Mouse (Mus musculus) urinary bladder, adult 2 months (tissue): ENCODE results near the gene Mif4gd. TPM values are rescaled to one million over a fixed set of nuclear protein-coding genes. Genes with fewer than 3 reads are reported as not detected.
A peak's percentile ranks its signal among the peaks of the same experiment; 100 is the strongest.
"Not testable (repeated sequence)": the region's sequence is repeated elsewhere in the genome, so short reads cannot be mapped to it uniquely, and the experiment has no call there.

Source experiments
- DNase-seq: peaks from one replicate; pipeline ENCODE4 v3.0.0; 2022; ENCODE audit warnings: low spot score
- polyA plus RNA-seq: library from polyadenylated mRNA; depleted of rRNA; stranded (reverse); fragments of >200 nt; gene quantifications from 2 replicates; pipeline ENCODE4 v1.2.3, GENCODE M21; 2012; rRNA removed

Gene Mif4gd
- 79.9 and 89.7 TPM in 2 replicates for polyA plus RNA-seq

DNA sequence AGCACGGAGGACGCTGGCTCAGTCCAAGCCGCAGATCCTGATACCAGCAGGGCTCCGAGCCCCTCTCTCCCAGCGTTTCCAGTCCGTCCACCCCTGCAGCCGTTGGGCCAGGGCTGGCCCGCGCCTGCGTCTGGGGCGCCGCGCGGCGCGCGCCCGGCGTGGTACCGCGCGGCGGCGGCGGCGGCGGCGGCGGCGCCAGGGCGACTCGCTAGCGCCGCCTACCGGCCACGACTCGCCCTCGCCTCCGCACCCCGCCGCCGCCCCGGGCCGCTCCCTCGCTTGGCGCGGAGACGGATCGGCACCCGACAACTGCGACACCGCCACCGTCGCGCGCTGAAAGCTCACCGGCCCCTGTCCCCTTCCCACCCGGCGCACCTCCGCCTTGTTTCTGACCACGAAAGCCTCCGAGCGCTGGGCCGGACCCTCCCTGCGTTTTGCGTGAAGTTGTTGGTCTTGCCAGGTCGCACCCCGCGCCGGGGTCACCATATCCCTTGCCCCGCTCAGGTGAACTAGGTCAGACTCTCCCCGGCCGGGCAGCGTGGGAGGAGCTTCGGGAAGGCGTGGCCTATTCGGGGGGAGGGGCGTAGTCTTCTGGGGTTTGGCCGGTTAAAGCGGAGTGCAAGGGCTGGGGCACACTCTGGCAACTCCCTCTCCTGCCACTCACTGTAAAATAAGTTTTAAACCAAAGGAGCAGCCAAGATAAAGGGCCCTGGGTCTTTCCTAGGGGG lies at the start of gene Mif4gd:
Gene Mif4gd, minus strand, starts transcription at position 560 of the 728 bp plus-strand sequence.
- peak; percentile 93 for DNase-seq

DNA sequence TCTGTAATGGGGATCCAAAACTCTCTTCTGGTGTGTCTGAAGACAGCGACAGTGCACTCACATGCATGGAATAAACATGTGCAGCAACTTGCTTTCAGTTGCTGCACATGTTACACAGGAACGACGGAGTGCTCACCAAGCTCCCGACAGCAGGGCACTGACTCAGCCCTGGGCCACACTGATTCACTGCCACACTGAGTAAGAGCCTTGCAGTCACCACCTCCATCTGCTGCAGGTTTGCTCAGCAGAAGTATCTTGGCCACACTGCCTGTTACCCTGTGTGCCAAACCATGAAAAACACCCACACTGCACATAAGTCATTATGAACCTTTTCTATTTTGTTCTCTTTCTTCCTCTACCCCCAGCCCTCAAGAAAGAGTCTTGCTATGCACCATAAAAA lies 47.6 kb upstream of the Mif4gd start:
- no peak for DNase-seq

DNA sequence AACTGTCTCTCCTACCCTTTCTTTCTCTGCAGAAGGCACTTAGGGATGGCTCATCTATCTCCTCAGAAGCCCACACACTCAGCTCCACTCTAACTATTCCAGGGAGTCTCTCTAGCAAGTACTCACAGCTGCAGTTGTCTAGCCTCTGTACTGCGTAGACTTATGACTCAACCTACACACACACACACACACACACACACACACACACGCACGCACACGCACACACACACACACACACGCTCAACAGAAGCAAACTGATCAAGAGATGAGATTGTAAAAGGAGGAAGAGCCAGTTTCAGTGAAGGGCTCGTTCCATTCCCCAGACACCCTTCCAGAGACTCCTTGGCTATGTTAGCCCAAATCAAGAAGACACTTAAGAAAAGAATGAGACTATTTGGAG lies 45.8 kb upstream of the Mif4gd start:
- no peak for DNase-seq

DNA sequence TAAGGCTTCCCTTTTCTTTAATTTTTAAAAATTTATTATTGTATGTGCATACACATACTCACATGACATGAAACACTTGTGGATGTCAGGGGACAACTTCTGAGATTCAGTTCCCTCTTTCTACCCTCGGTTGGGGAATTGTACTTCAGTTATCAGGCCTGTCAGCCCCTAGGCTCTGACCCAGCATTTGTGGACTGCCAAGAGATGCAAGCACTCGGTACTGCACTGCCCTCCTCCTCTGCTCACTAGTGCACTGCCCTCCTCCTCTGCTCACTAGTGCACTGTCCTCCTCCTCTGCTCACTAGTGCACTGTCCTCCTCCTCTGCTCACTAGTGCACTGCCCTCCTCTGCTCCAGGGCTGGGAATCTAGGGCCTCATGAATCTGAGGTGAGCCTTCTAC lies 41.4 kb upstream of the Mif4gd start:
- no peak for DNase-seq

DNA sequence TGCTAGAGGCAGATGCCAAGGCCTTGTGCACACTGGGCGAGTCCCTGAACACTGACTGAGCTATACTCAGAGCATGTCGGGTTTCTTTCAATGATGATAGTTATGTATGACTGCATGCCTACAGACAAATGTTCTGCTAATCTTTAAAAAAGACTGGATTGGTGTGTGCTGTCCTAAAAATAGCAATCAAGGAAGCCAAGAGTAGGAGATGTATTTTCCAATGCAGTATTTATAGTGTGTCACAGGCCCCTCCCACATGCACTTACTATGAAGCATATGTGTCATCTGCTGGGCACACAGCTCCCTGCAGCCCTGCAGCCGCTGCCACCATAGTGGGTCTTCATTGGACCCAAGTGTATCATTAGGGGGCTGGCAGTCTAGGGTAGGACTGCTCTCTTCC lies 40.4 kb upstream of the Mif4gd start:
- no peak for DNase-seq

DNA sequence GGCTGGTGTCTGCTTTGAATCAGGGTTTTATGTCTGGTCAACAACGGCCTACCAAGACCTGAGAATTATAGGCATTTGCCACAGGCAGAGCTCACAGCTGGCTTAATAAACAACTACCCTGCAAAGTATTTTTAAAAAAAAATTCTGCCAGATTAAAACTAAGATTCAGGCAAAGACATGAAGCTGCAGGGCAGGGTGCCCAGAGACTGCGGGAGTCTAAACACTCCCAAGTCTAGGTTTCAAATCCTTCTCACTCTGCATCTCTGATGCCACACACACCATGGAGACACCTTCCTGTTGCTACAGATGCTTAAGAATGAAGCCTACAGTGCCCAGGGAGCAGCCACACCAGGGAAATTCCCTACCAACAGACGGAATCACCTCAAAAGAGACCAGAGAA lies 38.9 kb upstream of the Mif4gd start:
- no peak for DNase-seq

DNA sequence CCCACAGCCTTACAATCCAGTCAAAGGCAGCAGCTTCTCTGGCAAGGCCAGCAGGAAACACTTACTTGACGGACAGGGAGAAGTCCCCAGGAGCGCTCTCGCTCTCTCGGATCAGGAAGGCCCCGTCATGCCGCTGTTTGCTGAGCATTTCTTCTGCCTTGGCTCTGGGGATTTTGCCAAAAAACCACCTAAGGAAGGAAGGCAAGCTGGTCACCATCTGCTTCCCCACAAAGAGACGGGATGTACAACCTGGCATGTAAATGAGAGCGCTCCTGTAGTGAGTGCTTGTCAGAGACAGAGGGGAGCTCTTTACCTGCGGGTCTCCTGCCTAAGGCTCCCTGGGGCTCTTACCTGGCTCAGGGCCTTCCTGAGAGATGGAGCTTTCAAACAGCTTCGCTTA lies 36.9 kb upstream of the Mif4gd start:
- no peak for DNase-seq

DNA sequence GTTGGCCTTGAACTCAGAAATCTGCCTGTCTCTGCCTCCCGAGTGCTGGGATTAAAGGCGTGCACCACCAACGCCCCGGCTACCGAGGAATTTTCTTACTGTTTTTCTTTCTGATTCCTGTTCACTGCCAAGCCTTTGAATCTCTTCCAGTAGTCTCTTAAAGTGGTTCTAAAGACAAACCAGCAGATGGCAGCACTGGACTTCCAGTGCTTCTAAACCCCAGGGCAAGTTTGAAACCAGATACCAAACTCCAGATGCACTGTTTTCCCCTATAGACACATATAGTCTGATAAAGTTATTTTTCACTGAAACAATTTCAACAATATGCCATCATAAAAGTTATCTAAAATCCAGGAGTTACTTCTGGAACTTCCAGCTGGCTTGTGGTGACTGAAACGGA lies 34.7 kb upstream of the Mif4gd start:
- no peak for DNase-seq

DNA sequence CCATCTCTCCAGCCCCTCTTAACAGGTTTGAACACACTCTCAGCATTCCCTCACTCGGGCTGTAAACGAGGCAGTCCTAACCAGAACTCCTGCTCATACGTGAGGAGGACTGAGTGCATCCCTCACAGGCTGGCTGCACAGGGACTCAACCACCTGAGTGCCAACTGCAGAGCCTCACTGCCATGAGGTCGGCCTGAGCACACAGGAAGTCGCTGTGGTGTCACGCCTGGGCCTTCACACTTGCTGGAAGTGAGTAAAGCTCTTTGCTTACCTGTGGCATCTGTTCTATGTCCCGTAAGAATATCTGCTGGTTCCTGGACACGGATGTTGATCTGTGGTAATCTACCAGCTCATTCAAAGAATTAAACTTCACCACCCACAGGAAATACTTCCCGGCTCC lies 33.7 kb upstream of the Mif4gd start:
- DNase-seq, result no peak

DNA sequence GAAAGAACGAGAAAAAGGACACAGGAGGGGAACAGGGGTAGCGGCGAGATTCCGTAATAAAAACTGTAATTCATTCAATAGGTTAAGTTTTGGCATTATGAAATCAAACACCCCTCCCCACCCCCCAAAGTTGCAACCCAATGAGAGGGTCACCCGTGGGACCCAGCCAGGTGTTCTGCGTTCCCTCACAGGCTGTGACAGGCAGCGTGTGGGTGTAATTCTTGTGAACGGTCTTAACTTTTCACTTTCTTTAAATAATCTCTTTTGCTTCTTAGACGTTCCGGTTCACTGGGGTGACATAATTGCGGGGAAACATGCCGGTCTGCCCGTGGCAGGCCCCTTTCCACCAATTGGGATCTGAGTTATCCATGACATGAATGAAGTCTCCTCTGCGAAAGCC lies 32.7 kb upstream of the Mif4gd start:
- DNase-seq, result not testable (repeated sequence)

DNA sequence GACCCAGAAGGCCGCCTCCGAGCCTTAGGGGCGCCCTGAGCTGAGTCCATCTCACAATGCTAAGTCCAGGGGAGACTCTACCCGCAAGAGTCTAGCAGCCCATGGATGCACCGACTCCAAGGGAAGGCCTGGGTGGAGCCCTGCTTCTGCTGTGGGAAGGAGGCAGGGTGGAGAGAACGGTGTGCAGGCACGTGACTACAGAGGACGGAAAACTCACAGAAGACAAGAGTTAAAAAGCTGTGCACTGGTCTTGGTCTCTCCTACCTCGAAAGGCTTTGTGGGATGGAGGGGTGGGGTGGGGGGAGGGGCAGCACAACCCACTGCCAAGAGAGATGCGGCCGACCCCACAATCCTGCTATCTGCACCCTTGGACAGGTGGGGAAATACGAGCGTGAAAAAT lies 31.5 kb upstream of the Mif4gd start:
- no peak for DNase-seq

DNA sequence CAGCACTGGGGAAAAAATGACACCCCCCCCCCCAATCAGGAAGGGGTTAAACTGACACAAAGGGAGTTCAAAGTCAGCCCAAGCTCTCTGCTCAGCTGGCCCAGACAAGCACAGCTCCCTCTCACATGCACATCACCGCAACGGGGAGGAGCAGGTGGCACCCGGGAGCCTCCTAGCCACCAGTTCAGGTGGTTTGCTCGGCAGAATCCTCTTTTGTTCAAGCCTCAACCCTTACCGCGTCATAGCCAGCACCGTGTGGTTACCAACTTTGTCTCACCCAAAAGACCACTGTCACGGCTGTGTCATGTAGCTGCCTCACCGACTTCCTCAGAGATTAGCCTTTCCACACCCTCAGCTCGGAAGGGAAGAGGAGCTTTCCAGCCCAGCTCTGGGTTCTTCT lies 30.5 kb upstream of the Mif4gd start:
- DNase-seq, result no peak

DNA sequence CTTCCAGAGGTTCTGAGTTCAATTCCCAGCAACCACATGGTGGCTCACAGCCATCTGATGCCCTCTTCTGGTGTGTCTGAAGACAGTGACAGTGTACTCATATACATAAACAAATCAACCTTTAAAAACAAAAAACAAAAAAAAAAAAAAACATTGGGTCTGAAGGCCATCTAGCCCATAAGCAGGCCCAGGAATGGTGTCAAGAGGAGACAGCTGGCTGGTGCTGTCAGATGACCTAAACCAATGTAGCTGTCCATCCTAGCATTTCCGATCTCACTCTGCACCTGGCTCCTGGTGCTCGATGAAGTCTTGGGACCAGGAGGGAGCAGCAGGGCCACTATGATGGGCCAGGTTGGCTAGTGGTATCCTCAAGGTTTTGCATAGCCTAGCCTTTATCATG lies 29.9 kb upstream of the Mif4gd start:
- DNase-seq, result no peak

DNA sequence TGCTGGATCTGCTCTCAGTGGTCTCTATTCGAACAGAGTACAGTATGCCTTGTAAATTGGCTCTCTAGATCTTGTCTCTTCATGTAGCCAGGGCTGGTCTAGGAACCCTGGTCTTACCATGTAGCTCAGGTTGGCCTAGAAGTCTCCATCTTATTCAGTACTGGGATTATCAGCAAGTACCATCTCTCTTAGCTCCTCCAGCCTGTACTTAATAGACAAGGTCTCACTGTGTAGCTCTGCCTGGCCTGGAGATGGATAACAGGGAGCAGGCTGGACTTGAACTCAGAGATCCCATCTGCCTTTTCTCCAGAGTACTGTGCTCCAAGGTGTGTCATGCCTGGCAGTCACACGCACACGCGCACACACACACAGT lies 28.9 kb upstream of the Mif4gd start:
- no peak for DNase-seq

DNA sequence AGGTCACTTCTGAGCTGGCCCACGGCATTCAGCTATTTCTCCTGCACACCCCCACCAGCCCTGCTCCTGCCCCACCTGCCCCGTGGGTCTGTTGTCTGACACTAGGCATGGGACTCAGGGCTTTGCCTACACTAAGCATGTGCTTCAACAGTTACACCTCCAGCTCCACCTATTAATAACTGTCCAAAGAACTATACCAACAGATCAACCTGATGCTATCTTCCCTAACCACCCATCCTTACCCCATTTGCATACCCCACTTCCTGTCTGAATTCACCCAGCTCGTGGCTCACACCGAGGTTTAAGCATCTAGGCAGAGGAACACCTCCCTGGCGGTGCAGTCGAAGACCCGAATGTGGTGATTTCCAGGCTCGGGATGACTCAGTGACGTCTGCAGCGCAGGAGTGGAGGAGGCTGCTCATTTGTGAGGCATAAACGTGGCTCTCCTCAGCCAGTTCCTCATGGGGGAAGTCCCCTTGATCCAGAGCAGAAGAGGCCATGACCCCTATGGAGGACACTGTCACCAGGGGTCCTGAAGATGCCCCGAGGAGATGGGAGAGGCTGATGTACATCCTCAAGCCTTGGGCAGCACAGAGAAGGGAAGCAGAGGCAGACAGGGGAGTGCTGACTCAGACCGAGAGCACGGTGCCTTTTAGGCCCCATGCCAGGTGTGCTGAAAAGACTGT lies 28.4 kb upstream of the Mif4gd start:
- no peak for DNase-seq

DNA sequence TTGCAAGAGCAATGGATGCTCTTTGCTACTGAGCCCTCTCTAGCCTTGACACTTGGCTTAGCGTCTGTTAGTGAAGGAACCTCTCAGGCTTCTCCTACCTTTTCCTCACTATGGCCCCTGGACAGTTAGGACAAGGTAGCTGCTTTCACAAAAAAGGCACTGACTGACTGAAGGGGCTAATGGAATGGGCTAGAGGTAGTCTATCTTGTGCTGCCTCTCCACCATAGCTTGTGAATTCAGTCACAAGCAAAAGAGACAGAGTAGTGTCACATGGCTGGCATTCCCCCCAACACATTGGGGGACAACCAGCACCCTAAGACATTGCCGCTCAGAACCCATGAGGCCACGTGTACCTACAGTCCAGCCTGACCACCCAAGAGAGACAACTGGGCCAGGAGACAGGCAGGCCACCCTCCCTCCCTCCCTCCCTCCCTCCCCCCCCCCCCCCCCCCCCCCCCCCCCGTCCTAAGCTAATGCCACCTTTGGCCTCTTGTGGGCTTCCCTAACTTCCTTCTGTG lies 27.6 kb upstream of the Mif4gd start:
- DNase-seq, result no peak

DNA sequence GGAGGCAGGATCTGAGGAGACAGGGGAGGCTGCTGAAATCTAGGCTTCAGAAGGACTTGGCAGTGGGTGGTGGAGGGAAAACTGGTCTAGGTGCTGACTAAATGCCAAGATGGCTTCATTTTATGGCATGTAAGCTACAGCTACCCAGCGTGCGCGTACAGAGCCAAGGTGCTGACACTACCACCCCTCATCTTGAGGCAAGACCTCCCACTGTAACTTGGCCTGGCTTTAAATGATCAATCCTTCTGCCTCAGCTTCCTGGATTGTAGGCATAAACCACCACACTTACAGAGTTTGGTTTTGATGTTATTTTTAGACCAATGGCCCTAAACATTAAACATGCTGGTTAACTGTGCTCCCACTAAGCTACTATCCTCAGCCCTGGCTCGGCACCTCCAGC lies 26.8 kb upstream of the Mif4gd start:
- no peak for DNase-seq

DNA sequence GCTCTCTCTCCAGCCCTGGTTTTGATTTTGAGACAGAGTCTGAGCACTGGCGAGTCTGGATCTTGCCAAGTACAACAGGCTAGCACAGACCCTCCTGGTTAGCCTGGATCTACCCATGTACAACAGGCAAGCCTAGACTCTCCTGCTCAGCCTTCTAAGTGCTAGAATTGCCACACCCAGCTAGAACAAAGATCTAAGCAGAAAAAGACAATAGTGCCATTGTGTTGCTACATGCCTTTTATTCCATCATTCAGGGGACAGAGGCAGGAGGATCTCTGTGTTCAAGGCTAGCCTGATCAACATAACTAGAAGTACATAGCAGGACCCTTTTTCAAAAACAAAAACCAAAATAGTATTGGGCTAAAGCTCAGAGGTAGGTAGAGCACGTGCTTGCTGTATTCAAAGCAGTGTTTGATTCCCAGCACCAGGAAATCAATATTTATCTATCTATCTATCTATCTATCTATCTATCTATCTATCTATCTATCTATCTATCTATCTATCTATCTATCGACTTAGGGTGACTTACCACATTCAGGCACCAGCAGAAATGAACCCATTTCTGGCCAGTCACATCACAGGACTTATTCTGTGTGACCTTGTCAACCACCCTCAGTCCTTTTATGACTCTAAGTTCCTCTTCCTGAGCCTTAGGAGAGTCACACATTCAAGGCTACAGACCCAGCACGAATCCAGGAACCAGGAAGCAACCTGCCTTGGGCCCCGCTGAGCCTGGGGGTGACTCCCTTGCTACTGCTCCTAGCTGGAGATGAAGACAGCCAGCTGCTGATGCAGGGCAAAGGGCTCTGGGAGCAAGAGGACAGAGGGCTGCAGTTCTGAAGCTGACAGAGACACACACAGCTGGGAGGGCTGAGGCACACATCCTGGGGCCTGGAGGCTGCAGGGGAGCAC lies 26.0 kb upstream of the Mif4gd start:
- DNase-seq, result no peak

DNA sequence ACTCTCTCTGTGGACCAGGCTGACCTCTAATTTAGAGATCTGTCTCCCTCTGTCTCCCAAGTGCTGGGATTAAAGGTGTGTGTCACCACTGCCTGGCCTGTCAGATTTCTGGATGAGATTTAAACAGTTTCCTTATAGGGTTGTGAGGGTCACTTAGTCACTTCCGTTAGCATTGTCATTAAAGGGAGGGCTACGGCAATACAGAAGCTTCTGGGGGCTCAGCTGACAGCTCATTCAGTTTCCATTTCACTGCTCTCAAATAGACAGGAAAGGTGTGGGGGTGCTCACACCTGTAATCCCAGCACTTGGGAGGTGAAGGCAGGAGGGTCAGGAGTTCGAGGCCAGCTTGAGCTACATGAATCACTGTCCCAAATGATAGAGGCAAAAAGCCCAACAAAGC lies 24.2 kb upstream of the Mif4gd start:
- no peak for DNase-seq

DNA sequence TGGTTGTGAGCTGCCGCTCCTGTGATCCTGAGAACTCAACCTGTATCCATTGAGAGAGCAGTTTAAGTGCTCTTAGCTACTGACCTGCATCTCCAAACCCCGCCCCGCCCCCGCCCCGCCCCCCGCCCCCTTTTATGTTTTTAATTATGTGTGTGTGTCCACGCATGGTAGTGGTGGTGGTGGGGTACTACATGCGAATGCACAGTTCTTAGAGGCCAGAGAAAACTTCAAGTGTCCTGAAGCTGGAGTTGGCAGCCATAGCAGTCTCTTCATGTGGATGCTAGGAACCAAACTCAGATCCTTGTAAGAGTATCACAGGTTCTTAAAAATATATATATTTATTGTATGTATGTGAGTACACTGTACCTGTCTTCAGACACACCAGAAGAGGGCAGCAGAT lies 22.7 kb upstream of the Mif4gd start:
- DNase-seq, result no peak

DNA sequence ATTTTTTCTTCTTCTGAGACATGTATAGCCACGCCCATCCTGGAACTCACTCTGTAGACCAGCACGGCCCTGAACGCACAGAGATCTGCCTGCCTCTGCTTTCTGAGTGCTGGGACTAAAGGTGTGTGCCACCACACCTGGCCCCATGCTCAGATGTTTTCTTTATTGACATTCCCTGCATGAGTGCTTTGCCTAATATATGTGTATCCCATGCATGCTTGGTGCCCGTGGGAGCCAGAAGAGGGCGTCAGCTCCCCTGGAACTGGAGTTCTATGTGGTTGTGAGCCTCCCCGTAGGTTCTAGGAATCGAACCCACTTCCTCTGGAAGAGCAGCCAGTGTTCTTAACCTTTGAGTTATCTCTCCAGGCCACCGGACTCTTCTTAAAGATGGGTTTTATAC lies 22.3 kb upstream of the Mif4gd start:
- DNase-seq, result no peak

DNA sequence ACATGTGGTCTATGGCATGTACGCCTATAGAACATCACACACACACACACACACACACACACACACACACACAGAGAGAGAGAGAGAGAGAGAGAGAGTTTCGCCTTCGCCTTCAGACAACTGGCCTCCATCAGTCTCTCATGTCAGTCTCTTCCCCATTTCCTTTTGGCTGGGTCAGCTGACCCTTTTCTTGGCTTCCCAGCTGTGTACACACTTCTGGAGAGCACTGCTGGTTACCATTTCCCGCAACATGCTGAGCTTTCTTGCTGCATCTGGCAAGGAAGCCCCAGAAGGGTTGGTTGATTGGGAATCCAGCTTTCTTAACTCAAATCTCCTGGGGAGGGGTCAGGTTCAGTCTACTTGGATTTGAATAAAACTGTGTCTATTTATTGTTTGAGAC lies 21.3 kb upstream of the Mif4gd start:
- DNase-seq, result no peak

DNA sequence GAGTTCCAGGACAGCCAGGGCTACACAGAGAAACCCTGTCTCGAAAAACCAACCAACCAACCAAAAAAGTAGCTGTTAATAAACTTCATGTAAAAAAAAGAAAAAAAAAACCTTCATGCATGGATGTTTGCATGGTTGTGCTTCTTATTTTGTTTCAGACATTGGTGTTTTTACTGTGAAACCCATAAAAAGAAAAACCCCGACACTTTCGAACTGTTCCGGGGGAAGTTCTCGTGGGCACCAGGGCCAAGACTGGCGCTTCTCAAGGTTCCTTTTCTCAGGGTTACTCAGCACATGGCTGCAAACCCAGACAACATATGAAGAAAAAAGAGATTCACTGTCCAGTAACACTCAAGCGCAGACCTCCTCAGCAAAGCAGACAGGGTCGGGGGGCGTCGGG lies 20.1 kb upstream of the Mif4gd start:
- DNase-seq, result no peak
